Mouse (Mus musculus) testis, postnatal 14 days (tissue): ENCODE results near the gene Comt.

ENCODE experiments used
- DNase-seq: peaks from one replicate; pipeline ENCODE4 v3.0.0; 2021; ENCODE audit warnings: low spot score

Comt gene

DNA sequence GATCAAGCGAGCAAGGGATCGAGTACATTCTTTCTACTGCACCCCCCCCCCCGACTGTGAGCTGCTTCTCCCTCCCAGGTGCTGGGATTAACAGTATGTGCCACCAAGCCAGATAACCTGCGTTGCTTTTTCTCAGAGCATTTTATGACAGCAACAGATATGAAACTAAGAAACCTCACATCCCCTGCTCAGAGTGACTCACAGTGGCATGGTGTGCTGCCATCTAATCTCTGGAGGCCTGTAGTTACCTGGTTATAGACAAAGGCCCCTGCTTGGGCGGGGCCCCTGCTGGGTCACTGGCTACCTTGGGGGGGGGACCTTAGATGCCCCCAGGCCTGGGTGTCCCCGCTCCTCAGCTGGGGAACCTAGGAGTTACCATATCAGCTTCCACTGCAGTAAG lies 68.7 kb downstream of the Comt start:
- DNase-seq: no peak

DNA sequence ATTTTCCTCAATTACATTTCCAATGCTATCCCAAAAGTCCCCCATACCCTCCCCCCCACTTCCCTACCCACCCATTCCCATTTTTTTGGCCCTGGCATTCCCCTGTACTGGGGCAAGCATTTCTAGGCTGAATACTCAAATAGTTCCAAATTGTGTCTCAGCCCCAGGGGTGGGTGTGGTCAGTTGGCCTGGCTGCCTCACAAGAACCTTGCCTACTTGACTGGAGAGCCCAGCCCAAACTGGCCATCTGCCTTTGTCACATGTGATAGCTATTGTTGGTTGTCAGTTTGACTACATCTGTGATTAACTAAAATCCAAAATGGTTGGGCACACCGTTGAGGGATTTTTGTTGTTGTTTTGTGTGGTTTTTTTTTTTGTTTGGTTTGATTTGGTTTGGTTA lies 69.7 kb downstream of the Comt start:
- DNase-seq: no peak
